2 mouse cellular contexts compared by ENCODE assay signal in the genomic region with DNA sequence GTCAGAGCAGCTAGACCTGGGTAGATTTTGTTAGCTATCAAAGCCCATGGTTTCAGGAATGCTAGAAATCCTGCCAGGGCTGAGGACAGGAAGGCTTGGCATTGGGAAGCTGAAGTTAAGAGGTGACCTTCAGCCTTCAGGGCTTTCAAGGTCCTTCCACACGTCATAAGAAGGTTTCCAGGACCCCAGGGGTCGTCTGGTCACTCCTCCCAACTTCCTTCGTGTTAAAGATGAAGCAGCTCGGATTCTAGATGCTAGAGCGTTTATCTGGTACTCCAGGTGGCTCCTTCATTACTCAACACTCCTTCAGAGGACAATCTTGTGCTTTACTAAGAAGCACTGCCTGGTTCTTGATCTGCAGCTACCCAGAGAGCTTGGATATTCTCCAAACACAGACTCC.
A peak's percentile ranks its signal among the peaks of the same experiment; 100 is the strongest.
TF ChIP-seq lines count a peak whose summit lies in the region.

No protein-coding gene starts in this region.

TF ChIP-seq in CH12.LX, 34 proteins besides CTCF, POLR2A, EP300 and RAD21 (continued from another document):
- TF ChIP-seq CHD1 (IDR thresholded peaks at IDR 0.05; ENCODE audit: low read depth, low read length) (no peak), BHLHE40 (IDR thresholded peaks at IDR 0.05; ENCODE audit: low read depth, low read length) (no peak), TBP (conservative IDR thresholded peaks at IDR 0.05; ENCODE audit: low read depth, low read length) (peak; percentile 75; the same call in 1 of the 2 replicates), SIN3A (IDR thresholded peaks at IDR 0.05; ENCODE audit: low read length) (no peak), MEF2A (IDR thresholded peaks at IDR 0.05; ENCODE audit: borderline replicate concordance, low read depth, low read length) (no peak)
TF ChIP-seq in CH12.LX: peak in this region for 1.

TF ChIP-seq in MEL, 35 proteins besides CTCF, POLR2A, EP300 and RAD21 (continued from another document):
- TF ChIP-seq TBP (IDR thresholded peaks at IDR 0.05; ENCODE audit: low read depth, low read length) (peak; percentile 5), NELFE (IDR thresholded peaks at IDR 0.05; ENCODE audit: low read depth, low read length) (peak; percentile 29; the same call in 1 of the 2 replicates), TCF12 (IDR thresholded peaks at IDR 0.05; ENCODE audit: low read depth, low read length) (0 out of 2 replicates have a peak, but pooled peaks have one; percentile 7)
